Mouse (Mus musculus) left cerebral cortex, adult 9 months (tissue): Measurements from ENCODE around the gene Scnn1b.
A peak's percentile ranks its signal among the peaks of the same experiment; 100 is the strongest.

ENCODE experiments used
- DNase-seq, 2 experiments: peaks; one replicate each; pipeline ENCODE4 v3.0.0; 2022; ENCODE audit warnings: low spot score in 2 of 2

The Scnn1b gene

DNA sequence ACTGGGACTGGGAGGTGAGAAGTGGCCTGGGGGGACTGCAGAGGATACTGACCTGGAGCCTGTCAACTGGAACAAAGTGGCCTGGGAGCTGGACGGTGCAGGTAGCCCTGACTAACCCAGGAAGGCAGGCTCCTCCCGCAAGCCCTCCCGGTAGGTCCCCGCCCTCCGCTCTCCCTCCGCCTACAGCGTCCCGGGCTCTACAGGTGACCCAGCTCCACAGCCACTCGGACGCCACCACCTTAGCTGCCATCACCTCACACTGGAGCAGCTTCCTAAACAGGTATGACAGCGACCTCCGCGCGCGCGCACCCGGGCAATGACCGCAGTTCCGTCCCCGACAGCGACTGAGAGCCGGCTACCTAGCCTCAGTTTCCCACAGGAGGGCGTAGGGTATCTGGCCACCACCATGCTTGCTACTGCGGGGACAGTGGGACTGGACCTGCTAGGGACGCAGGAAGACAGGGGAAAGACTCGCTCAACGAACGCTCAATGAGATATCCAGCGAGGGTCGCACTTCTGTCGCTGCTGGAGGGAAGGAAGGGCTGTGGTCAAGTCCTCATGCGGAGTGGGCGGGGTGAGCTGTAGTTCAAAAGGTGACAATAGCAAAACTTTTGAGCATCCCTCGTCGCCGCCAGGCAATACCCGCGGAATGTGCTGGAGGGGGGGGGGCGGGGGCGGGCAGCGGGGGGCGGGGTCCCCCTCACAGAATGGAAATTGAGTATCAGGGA lies at the start of gene Scnn1b:
Gene Scnn1b, plus strand, starts transcription at position 181 of the 728 bp plus-strand sequence.
- DNase-seq = no peak

- no peak for DNase-seq
Measured at GRCm38 (mm10) chr7:121821632-121822031, 43.2 kb upstream of the Scnn1b start.

DNA sequence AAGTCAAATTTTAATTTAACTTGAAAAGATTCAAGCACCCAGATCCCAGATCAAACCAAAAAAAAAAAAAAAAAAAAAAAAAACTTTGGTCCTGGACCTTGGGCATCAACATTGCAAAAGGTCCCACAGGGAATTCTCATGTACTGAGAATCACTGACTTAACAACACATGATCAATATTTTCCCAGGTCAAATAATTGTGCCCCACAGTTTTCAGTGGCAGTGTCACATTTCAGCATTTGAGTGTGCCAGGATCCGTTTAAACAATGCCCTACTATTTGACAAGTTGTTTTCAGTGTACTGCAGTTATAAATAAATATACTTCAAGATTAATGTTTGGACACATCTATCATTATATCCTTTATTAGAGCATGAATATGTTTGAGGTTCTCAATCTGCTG lies 36.4 kb upstream of the Scnn1b start:
- DNase-seq = no peak

DNA sequence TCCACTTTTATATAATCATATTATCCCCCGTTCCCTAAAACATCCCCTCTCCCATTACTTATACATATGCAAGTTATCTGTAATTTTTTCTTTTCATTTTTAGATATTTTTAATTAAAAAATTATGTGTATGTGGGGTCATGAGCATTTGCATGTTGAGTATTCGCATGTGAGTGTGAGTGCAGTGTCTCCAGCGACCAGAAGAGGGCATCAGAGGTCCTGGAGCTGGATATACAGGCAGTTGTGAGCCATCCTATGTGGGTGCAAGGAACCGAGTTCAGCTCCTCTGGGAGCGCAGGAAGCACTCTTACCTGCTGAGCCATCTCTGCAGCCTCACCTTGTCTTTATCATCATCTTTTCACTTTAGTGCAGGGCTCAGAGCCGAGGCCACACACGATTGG lies 29.4 kb upstream of the Scnn1b start:
- DNase-seq = no peak

DNA sequence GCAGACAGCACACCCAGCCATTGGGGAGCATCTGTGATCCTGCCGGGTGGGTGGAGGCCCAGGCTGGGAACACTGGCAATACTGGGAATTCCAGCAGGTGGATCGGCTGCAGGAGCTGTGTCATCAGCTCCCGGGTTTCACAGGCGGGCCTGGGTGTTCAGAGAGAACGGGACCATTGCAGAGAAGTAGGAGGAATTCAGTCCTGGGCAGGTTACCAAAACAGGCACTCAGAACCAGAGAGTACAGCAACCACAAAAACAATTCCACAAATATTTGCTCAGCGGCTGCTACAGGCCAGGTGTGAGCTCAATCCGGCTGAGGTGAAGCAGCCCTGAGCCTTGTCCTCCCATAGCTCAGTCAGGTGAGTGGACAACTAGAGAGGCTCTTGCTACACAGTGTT lies 28.0 kb upstream of the Scnn1b start:
- peak in 1 of 2 experiments; percentile 25 for DNase-seq

GRCm38 (mm10) chr7:121840810-121841209 lies 24.0 kb upstream of the Scnn1b start:
- DNase-seq = peak in 1 of 2 experiments; percentile 48

- no peak for DNase-seq
Measured at GRCm38 (mm10) chr7:121842234-121842633, 22.6 kb upstream of the Scnn1b start.

DNA sequence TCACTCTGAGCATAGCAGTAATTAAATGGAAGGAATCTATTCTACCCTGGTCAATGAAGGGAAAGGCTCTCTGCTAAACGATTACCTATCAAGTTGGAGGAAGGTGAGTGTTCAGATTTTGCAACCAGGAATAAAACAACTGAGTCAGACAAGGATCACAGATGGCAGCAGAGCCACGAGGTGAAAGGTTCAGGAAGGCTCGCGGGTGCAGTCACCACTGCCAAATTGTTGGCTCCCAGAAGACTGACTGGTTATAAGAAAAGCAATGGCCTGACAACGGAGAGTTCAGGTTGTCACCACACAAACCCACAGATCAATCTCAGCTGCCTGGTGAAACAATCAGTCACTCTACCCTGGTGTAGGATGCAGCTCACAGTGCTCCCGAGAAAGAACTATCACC lies 18.9 kb upstream of the Scnn1b start:
- DNase-seq = no peak

- no peak for DNase-seq
Measured at GRCm38 (mm10) chr7:121848537-121849168, 16.2 kb upstream of the Scnn1b start.

- no peak for DNase-seq
Measured at GRCm38 (mm10) chr7:121857177-121857884, 7.5 kb upstream of the Scnn1b start.

DNA sequence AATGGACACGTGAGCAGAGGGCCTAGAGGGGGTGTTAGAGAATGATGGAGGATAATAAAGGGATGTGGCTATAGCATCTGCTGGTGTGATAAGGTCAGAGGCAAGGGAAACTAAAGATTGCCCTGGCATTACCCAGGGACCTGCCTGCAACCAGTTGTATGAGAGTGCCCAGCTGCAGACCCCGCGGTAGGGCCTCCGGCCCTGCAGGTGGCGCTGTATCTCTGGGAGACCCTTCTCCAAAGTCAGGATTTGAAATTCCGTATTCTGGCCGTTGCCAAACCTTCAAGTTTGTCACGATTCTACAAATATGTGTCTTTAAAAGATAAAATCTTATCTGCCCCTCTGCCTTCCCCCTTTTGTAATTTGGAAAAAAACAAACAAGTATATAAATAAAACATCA lies 5.9 kb upstream of the Scnn1b start:
- no peak for DNase-seq

GRCm38 (mm10) chr7:121871631-121872030 lies 6.8 kb downstream of the Scnn1b start:
- no peak for DNase-seq

- no peak for DNase-seq
Measured at GRCm38 (mm10) chr7:121873998-121874397, 9.2 kb downstream of the Scnn1b start.

- no peak for DNase-seq
Measured at GRCm38 (mm10) chr7:121874784-121875183, 9.9 kb downstream of the Scnn1b start.

GRCm38 (mm10) chr7:121880246-121880645 lies 15.4 kb downstream of the Scnn1b start:
- no peak for DNase-seq

DNA sequence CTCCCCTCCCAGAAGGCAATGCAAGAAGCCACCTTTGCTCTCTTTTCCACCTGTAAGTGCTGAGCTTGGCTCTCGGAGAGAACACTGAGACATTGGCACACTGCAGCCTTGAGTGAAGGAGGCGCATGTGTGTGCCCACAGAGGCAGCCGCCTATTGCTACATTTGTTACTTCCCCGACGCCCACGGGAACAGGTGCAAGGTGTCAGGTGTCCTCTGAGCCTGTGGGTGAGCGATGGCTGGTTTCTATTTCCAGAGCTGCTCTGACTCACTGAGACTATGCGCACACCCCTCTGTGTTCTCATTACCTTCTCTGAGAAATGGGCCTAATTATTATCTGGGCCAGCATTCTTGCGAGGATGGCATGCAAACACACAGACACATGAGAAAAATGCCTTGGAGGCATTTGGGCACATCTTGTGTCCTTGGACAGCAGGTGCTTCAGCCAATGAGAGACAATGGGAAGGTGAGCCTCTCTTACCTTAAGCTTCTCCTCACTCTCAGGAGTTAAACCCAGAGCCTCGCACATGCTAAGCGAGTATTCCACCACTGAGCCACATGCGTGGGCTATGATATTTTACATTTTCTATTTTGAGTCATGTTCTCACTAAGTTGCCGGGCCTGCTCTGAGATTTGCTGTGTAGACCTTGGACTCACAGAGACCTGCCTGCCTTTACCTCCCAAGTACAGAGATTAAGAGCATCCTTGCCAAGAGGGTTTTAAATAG lies 26.0 kb downstream of the Scnn1b start:
- DNase-seq = peak; percentile 71 to 77

GRCm38 (mm10) chr7:121896689-121897088 lies 31.9 kb downstream of the Scnn1b start:
- no peak for DNase-seq

- peak in 1 of 2 experiments; percentile 6 for DNase-seq
Measured at GRCm38 (mm10) chr7:121899311-121899710, 34.5 kb downstream of the Scnn1b start.

DNA sequence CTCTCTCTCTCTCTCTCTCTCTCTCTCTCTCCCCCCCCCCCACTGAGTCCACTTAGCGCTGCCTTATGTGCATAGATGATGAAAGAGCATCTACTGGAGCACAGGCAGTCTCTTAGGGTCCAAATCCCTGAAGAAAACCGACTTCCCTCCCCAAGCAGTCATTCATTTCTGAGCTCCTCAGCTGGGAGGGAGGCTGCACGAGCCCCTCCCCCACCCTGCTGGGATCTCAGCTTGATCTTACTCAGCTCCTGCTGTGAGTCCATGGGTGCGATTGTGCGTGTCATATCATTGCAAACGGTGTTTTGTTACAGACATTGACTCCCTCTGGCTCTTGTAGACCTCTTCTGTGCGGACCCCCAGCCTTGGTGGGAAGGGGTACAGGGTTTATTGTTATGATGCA lies 35.1 kb downstream of the Scnn1b start:
- no peak for DNase-seq

- DNase-seq = no peak
Measured at GRCm38 (mm10) chr7:121902757-121903411, 38.0 kb downstream of the Scnn1b start.

- DNase-seq = no peak
Measured at GRCm38 (mm10) chr7:121906879-121907278, 42.0 kb downstream of the Scnn1b start.

GRCm38 (mm10) chr7:121912250-121912649 lies 47.4 kb downstream of the Scnn1b start:
- no peak for DNase-seq
